Mouse (Mus musculus) G1E (cell line): ENCODE measurements around the gene Cpxm1.

Source experiments
- CTCF ChIP-seq: IDR thresholded peaks from 2 replicates; pipeline ENCODE4 v1.5.1; 2012; ENCODE audit warnings: low read depth, low read length, inconsistent platforms, mixed read lengths
- POLR2AphosphoS5 ChIP-seq: IDR thresholded peaks from 2 replicates; pipeline ENCODE4 v1.6.1; 2012; ENCODE audit warnings: low read depth, low read length, inconsistent platforms; ENCODE audit not compliant: insufficient replicate concordance

GRCm38 (mm10) chr2:130353411-130353810 is 44.0 kb downstream of the Cpxm1 start:
- no peak for TF ChIP-seq POLR2AphosphoS5
- TF ChIP-seq CTCF: no peak
